Mouse (Mus musculus) liver, embryonic 11.5 days (tissue): ENCODE data around the gene Josd2. TPM values are rescaled to one million over a fixed set of nuclear protein-coding genes. Genes with fewer than 3 reads are reported as not detected.

Experiments
- ATAC-seq: fragments of 200-750 bp; cut with Nextera tagmentation; replicated peaks from 2 replicates; pipeline ENCODE4 v1.8.0; 2017; ENCODE audit warnings: moderate number of reproducible peaks, mild to moderate bottlenecking, moderate TSS enrichment, moderate library complexity; ENCODE audit not compliant: low FRiP score
- DNase-seq: peaks from one replicate; pipeline ENCODE4 v3.0.0-alpha.2; 2017; ENCODE audit warnings: low spot score
- H3K27ac ChIP-seq: fragments of 300-500 bp; sonication (generic); 2 replicates; pipeline ENCODE4 v1.5.1; 2014; ENCODE audit warnings: mild to moderate bottlenecking, low read depth, low read length, control low read depth
- H3K27me3 ChIP-seq: fragments of 300-500 bp; sonication (generic); replicated peaks from 2 replicates; pipeline ENCODE4 v1.6.1; 2014; ENCODE audit warnings: low read length, mixed read lengths; ENCODE audit not compliant: control insufficient read depth, insufficient read depth
- H3K36me3 ChIP-seq: fragments of 300-500 bp; sonication (generic); 2 replicates; pipeline ENCODE4 v1.6.1; 2014; ENCODE audit warnings: mild to moderate bottlenecking, low read length, moderate library complexity, mixed read lengths; ENCODE audit not compliant: control insufficient read depth, insufficient read depth
- H3K4me1 ChIP-seq: fragments of 300-500 bp; sonication (generic); replicated peaks from 2 replicates; pipeline ENCODE4 v1.6.1; 2014; ENCODE audit warnings: low read length, mixed read lengths; ENCODE audit not compliant: control insufficient read depth, insufficient read depth
- H3K4me2 ChIP-seq: fragments of 300-500 bp; sonication (generic); 2 replicates; pipeline ENCODE4 v1.6.1; 2014; ENCODE audit warnings: mild to moderate bottlenecking, control low read depth, moderate library complexity
- H3K4me3 ChIP-seq: fragments of 300-500 bp; sonication (generic); 2 replicates; pipeline ENCODE4 v1.5.1; 2014; ENCODE audit warnings: low read depth, low read length, control low read depth
- H3K9ac ChIP-seq: fragments of 300-500 bp; sonication (generic); 2 replicates; pipeline ENCODE4 v1.6.1; 2014; ENCODE audit warnings: low read depth, low read length, control low read depth
- H3K9me3 ChIP-seq: fragments of 300-500 bp; sonication (generic); 2 replicates; pipeline ENCODE4 v1.6.1; 2016; ENCODE audit warnings: low read length, inconsistent platforms, mixed read lengths; ENCODE audit not compliant: control insufficient read depth
- WGBS: fragments of 180-500 bp; shearing (Covaris S2); extraction: QIAGEN DNeasy Blood & Tissue Kit; methylation state at CpG from one replicate; pipeline ENCODE4 v1.1.7; 2014; 5-methylcytosine and 5-hydroxymethylcytosine counted together
- polyA plus RNA-seq: library from polyadenylated mRNA; unstranded; fragments of >200 nt; fragmentation: Nextera tagmentation; extraction: Ambion mirVana; gene quantifications from 2 replicates; pipeline ENCODE4 v1.2.1, GENCODE M21; 2014

Josd2 gene
- polyA plus RNA-seq, 1 experiment from 2014 or later, result 146 TPM

GRCm38 (mm10) chr7:44443268-44444173 is 24.3 kb upstream of the Josd2 start:
- Histone ChIP-seq H3K27ac (no peak overlapping the region), H3K36me3 (no peaks in the 10 kb centered on the region), H3K4me2 (peak overlapping the region; percentile 29), H3K4me3 (0 out of 2 replicates have a peak overlapping the region, but pooled peaks have one; percentile 12), H3K9ac (no peak overlapping the region), H3K27me3 (peaks cover 88% of the 10 kb centered on the region), H3K4me1 (no peaks in the 10 kb centered on the region), H3K9me3 (no peaks in the 10 kb centered on the region)
- no peak for DNase-seq
- ATAC-seq, result no peak
- 11% methylated on average over 20 of the region's 20 CpGs for WGBS

- no peak for ATAC-seq
- 11% methylated on average over 29 of the region's 29 CpGs for WGBS
- no peak overlapping the region for H3K27ac ChIP-seq
- no peak overlapping the region for H3K4me2 ChIP-seq
- H3K27me3 ChIP-seq, result peaks cover 82% of the 10 kb centered on the region
- no peaks in the 10 kb centered on the region for H3K4me1 ChIP-seq
- no peak for DNase-seq
- no peaks in the 10 kb centered on the region for H3K36me3 ChIP-seq
- no peaks in the 10 kb centered on the region for H3K9me3 ChIP-seq
- no peak overlapping the region for H3K9ac ChIP-seq
- H3K4me3 ChIP-seq, result no peak overlapping the region
These were observed 22.8 kb upstream of the Josd2 start for GRCm38 (mm10) chr7:44444886-44445527.

- H3K27ac ChIP-seq, result no peak overlapping the region
- no peak overlapping the region for H3K9ac ChIP-seq
- no peaks in the 10 kb centered on the region for H3K36me3 ChIP-seq
- H3K4me3 ChIP-seq, result no peak overlapping the region
- H3K9me3 ChIP-seq, result no peaks in the 10 kb centered on the region
- no peaks in the 10 kb centered on the region for H3K4me1 ChIP-seq
- H3K4me2 ChIP-seq, result no peak overlapping the region
- DNase-seq (no peak), ATAC-seq (no peak)
- WGBS, result 10% methylated on average over 7 of the region's 7 CpGs
- peaks cover 77% of the 10 kb centered on the region for H3K27me3 ChIP-seq
These were observed 22.3 kb upstream of the Josd2 start for GRCm38 (mm10) chr7:44445528-44445923.

GRCm38 (mm10) chr7:44446070-44446855 is 21.5 kb upstream of the Josd2 start:
- ATAC-seq (no peak), DNase-seq (no peak)
- H3K9me3 ChIP-seq, result no peaks in the 10 kb centered on the region
- no peaks in the 10 kb centered on the region for H3K36me3 ChIP-seq
- H3K4me3 ChIP-seq, result no peak overlapping the region
- no peak overlapping the region for H3K9ac ChIP-seq
- peaks cover 70% of the 10 kb centered on the region for H3K27me3 ChIP-seq
- no peaks in the 10 kb centered on the region for H3K4me1 ChIP-seq
- no peak overlapping the region for H3K4me2 ChIP-seq
- no peak overlapping the region for H3K27ac ChIP-seq
- 44% methylated on average over 12 of the region's 12 CpGs for WGBS

GRCm38 (mm10) chr7:44453256-44453655 is 14.5 kb upstream of the Josd2 start:
- H3K27ac ChIP-seq, result no peak overlapping the region
- H3K4me2 ChIP-seq, result no peak overlapping the region
- WGBS, result 7% methylated on average over 3 of the region's 3 CpGs
- ATAC-seq (no peak; the same call in 1 of the 2 replicates), DNase-seq (no peak)
- no peaks in the 10 kb centered on the region for H3K4me1 ChIP-seq
- no peak overlapping the region for H3K9ac ChIP-seq
- peaks cover 12% of the 10 kb centered on the region for H3K27me3 ChIP-seq
- no peaks in the 10 kb centered on the region for H3K36me3 ChIP-seq
- no peaks in the 10 kb centered on the region for H3K9me3 ChIP-seq
- no peak overlapping the region for H3K4me3 ChIP-seq

GRCm38 (mm10) chr7:44456302-44456701 is 11.5 kb upstream of the Josd2 start:
- Histone ChIP-seq H3K27ac (no peak overlapping the region), H3K4me1 (no peaks in the 10 kb centered on the region), H3K9ac (no peak overlapping the region), H3K4me3 (no peak overlapping the region), H3K27me3 (peaks cover 30% of the 10 kb centered on the region), H3K36me3 (no peaks in the 10 kb centered on the region), H3K4me2 (no peak overlapping the region), H3K9me3 (no peaks in the 10 kb centered on the region)
- peak; percentile 56; the same call in 1 of the 2 replicates for ATAC-seq
- WGBS, result 80% methylated on average over 1 of the region's 1 CpGs
- no peak for DNase-seq

- WGBS, result 62% methylated on average over 6 of the region's 6 CpGs
- H3K4me3 ChIP-seq, result no peak overlapping the region
- no peaks in the 10 kb centered on the region for H3K9me3 ChIP-seq
- H3K27me3 ChIP-seq, result peaks cover 63% of the 10 kb centered on the region
- ATAC-seq, result no peak
- H3K4me1 ChIP-seq, result peaks cover 5% of the 10 kb centered on the region; the same call in 1 of the 2 replicates
- no peak overlapping the region for H3K9ac ChIP-seq
- DNase-seq, result no peak
- no peak overlapping the region for H3K4me2 ChIP-seq
- no peaks in the 10 kb centered on the region for H3K36me3 ChIP-seq
- H3K27ac ChIP-seq, result no peak overlapping the region
These were observed 7.7 kb upstream of the Josd2 start for GRCm38 (mm10) chr7:44460067-44460466.

GRCm38 (mm10) chr7:44460767-44461502 is 6.8 kb upstream of the Josd2 start:
- Histone ChIP-seq H3K4me1 (peaks cover 5% of the 10 kb centered on the region; the same call in 1 of the 2 replicates), H3K27ac (no peak overlapping the region), H3K27me3 (peaks cover 63% of the 10 kb centered on the region), H3K9ac (no peak overlapping the region), H3K4me3 (no peak overlapping the region), H3K4me2 (no peak overlapping the region), H3K9me3 (no peaks in the 10 kb centered on the region), H3K36me3 (no peaks in the 10 kb centered on the region)
- 63% methylated on average over 31 of the region's 31 CpGs for WGBS
- DNase-seq (peak; percentile 32), ATAC-seq (no peak)
